Mouse (Mus musculus) Patski (cell line): ENCODE measurements at regions not wholly inside any gene's neighbourhood (a gene's known extent, or its start where the extent isn't known, plus 50 kb on each side); places are given as distances from the start of the nearest gene placed in this dataset.
A peak's percentile ranks its signal among the peaks of the same experiment; 100 is the strongest.

Source experiments
- ATAC-seq: fragments of 100-300 bp; one replicate; pipeline ENCODE4 v1.8.0; 2021
- CTCF ChIA-PET: fragments of 350-600 bp; sonication (Branson Sonifier 250); formaldehyde crosslinking; loops from one replicate; lab custom pipeline; 2022; ENCODE audit warnings: inconsistent platforms; lab: Charles Lee
- POLR2A ChIA-PET: fragments of 350-600 bp; sonication (Branson Sonifier 250); formaldehyde crosslinking; loops from one replicate; lab custom pipeline; 2022; ENCODE audit warnings: antibody characterized with exemption, inconsistent platforms; lab: Charles Lee
- DNase-seq: peaks from one replicate; pipeline ENCODE4 v3.0.0-alpha.2; 2011; ENCODE audit warnings: low read depth, low spot score
- H3K27me3 ChIP-seq: fragments of 371-371 bp; one replicate; pipeline ENCODE4 v1.5.1; 2021
- CTCF ChIP-seq: fragments of 100-300 bp; IDR thresholded peaks from one replicate; pipeline ENCODE4 v1.5.1; 2021
- in situ Hi-C: fragments of 300-500 bp; cut with MboI; formaldehyde crosslinking; loops from 3 replicates; pipeline ENCODE4 v1.11.1; 2018; ENCODE audit warnings: low pct_unique_long_range_greater_than_20kb, mixed read lengths

GRCm38 (mm10) chr19:56135306-56135928, 151.5 kb upstream of the Habp2 start:
- POLR2A ChIA-PET = interaction anchor here (0.6 kb wide), 1 partner anchor 413 kb away, joined by 3 read pairs; no protein-coding TSS in a partner anchor
- DNase-seq = no peak

GRCm38 (mm10) chr19:56140540-56140939, 146.4 kb upstream of the Habp2 start:
- in situ Hi-C loops = no loop called here
- no peak for ATAC-seq
- peaks cover 30% of the 10 kb centered on the region for H3K27me3 ChIP-seq
- peak; percentile 42 for TF ChIP-seq CTCF
- DNase-seq = no peak
- CTCF ChIA-PET = no interaction called here
- POLR2A ChIA-PET = no interaction called here

More at GRCm38 (mm10) chr19:56135306-56135928, 151.5 kb upstream of the Habp2 start:
- peaks cover 5% of the 10 kb centered on the region for H3K27me3 ChIP-seq
- TF ChIP-seq CTCF = no peak
- ATAC-seq = no peak
- in situ Hi-C loops = loop anchor here (10.0 kb wide), 4 partner anchors 381 to 721 kb away; no protein-coding TSS in a partner anchor
- CTCF ChIA-PET = interaction anchor here (0.8 to 1.2 kb wide), 2 partner anchors 38 to 376 kb away, joined by 3 read pairs; no protein-coding TSS in a partner anchor

- H3K27me3 ChIP-seq = peaks cover 38% of the 10 kb centered on the region
- DNase-seq (no peak), ATAC-seq (no peak)
- in situ Hi-C loops = no loop called here
- no peak for TF ChIP-seq CTCF
- ChIA-PET CTCF (no interaction called here), POLR2A (no interaction called here)
Observed at GRCm38 (mm10) chr19:56144221-56144620, 142.7 kb upstream of the Habp2 start.

DNA sequence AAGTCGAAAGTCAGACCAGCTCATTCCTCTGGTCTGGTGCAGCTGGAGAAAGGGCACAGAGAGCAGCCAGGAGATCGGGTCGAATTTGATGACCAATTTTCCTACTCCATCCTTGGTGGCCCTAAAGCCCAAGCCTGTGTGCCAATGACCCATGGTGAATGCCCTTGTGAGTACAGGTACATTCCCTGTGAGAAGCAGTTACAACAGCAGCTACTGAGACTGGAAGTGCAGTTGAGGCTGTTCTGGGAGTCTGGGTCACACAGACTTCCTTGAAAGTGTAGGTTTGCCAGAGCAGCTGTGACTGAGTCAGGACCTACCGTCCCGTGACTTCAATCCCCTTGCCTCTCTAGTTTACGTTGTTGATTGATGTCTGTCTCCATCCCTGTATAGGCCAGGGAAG, 129.8 kb upstream of the Habp2 start:
- ATAC-seq (no peak), DNase-seq (no peak)
- TF ChIP-seq CTCF = no peak
- in situ Hi-C loops = no loop called here
- ChIA-PET CTCF (no interaction called here), POLR2A (no interaction called here)
- peaks cover 75% of the 10 kb centered on the region for H3K27me3 ChIP-seq

DNA sequence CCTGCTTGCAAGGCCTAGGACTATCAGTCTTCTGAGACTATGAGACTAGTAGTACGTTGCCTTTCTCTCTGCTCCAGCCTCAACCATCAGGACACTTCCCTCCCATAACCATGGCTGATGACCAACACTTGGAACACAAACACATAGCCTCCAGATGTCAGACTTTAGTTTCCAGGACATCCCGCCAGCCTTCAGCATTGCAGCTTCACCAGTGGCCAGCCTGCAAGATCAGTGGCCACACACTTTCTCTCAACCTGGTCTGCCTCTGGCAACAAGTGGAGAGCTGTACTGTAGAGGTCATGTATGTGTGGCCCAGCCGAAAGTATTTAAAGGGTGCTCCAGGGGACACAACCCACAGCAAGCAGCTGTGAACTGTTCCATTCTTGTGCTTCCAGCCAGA, 124.8 kb upstream of the Habp2 start:
- ChIA-PET POLR2A (no interaction called here), CTCF (no interaction called here)
- DNase-seq = no peak
- in situ Hi-C loops = no loop called here
- H3K27me3 ChIP-seq = peaks cover 38% of the 10 kb centered on the region
- TF ChIP-seq CTCF = no peak
- no peak for ATAC-seq

DNA sequence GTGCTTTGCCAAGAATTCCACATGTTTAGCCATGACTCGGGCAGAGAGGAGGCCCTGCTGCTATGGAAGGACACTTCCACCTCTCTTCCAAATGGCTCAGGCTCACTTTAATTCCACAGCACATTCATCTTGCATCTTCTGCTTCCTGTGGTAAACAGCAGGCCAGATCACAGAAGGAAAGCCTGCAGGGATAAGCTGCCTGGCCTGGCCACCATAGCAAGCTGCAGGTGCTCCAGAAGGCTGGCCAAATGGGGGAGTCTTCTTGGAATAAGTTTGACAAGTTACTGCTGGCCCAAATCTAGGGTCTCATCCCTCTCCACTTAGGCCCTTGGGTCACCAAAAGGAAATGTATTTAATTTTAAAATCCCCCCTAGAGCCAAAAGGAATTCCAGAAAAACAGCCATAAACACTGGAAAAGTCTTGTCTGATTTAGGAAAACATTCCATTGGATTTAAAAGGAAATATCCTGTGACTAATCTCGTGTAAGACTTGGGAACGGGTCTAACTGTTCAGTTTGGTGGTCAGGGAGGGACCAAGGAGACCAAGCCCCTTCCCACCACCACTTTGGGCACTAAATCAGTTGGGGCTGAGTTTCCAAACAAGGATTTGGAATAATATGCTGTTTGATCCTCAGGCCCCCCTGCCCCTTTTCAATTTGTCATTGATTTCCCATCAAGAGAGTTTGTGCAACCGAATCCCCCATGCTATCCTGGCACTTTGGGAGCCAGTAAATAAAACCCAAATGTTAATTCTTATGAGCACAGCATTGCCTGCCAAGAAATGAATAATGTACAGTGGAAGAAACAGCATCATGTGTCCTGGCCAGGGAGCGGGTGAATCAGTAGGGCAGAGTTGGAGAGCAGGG, 117.6 kb upstream of the Habp2 start:
- no peak for TF ChIP-seq CTCF
- ATAC-seq (no peak), DNase-seq (no peak)
- H3K27me3 ChIP-seq = peaks cover 5% of the 10 kb centered on the region
- in situ Hi-C loops = no loop called here
- POLR2A ChIA-PET = no interaction called here
- CTCF ChIA-PET = no interaction called here

DNA sequence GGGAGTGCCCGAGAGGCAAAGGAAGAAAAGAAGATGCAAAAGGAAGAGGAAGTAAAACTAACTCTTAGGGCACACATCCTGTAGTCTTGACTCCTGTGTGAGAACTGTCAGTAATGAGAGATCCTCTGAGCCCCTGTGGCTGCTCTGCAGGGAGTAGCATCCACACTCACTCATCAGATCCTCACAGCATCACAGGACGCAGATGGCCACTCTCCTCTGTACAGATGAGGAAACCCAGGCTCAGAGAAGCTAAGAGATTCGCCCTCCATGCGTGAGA, 117.0 kb upstream of the Habp2 start:
- ChIA-PET CTCF (no interaction called here), POLR2A (no interaction called here)
- H3K27me3 ChIP-seq = peaks cover 10% of the 10 kb centered on the region
- DNase-seq (no peak), ATAC-seq (no peak)
- TF ChIP-seq CTCF = no peak
- in situ Hi-C loops = no loop called here

- DNase-seq (no peak), ATAC-seq (no peak)
- ChIA-PET CTCF (interaction anchor here (1.5 kb wide), 1 partner anchor 37 kb away, joined by 3 read pairs; no protein-coding TSS in a partner anchor), POLR2A (no interaction called here)
- in situ Hi-C loops = no loop called here
- H3K27me3 ChIP-seq = peaks cover 14% of the 10 kb centered on the region
- no peak for TF ChIP-seq CTCF
Observed at GRCm38 (mm10) chr19:56172454-56172853, 114.5 kb upstream of the Habp2 start.

GRCm38 (mm10) chr19:56176059-56176458, 110.9 kb upstream of the Habp2 start:
- ATAC-seq (no peak), DNase-seq (no peak)
- in situ Hi-C loops = no loop called here
- peaks cover 30% of the 10 kb centered on the region for H3K27me3 ChIP-seq
- POLR2A ChIA-PET = no interaction called here
- CTCF ChIA-PET = interaction anchor here (0.9 to 1.3 kb wide), 4 partner anchors 11 to 25 kb away, joined by 3 to 7 read pairs (median 4); no protein-coding TSS in a partner anchor
- no peak for TF ChIP-seq CTCF

- ChIA-PET CTCF (interaction anchor here (1.0 to 1.1 kb wide), 2 partner anchors 24 kb away, joined by 4 read pairs; no protein-coding TSS in a partner anchor), POLR2A (no interaction called here)
- in situ Hi-C loops = no loop called here
- no peak for DNase-seq
- H3K27me3 ChIP-seq = peaks cover 31% of the 10 kb centered on the region
- no peak for ATAC-seq
- no peak for TF ChIP-seq CTCF
Observed at GRCm38 (mm10) chr19:56177231-56177745, 109.6 kb upstream of the Habp2 start.

- in situ Hi-C loops = no loop called here
- TF ChIP-seq CTCF = no peak
Observed at GRCm38 (mm10) chr19:56185756-56186155, 101.2 kb upstream of the Habp2 start.

More at GRCm38 (mm10) chr19:56185756-56186155, 101.2 kb upstream of the Habp2 start:
- H3K27me3 ChIP-seq = peaks cover 37% of the 10 kb centered on the region
- DNase-seq = no peak
- ATAC-seq = no peak
- POLR2A ChIA-PET = no interaction called here
- CTCF ChIA-PET = interaction anchor here (1.8 kb wide), 1 partner anchor 16 kb away, joined by 5 read pairs; no protein-coding TSS in a partner anchor
